Mouse (Mus musculus): ENCODE measurements at regions not wholly inside any gene's neighbourhood (a gene's known extent, or its start where the extent isn't known, plus 50 kb on each side); places are given as distances from the start of the nearest gene placed in this dataset.
"Not testable (repeated sequence)": the region's sequence is repeated elsewhere in the genome, so short reads cannot be mapped to it uniquely, and the experiment has no call there.

DNA sequence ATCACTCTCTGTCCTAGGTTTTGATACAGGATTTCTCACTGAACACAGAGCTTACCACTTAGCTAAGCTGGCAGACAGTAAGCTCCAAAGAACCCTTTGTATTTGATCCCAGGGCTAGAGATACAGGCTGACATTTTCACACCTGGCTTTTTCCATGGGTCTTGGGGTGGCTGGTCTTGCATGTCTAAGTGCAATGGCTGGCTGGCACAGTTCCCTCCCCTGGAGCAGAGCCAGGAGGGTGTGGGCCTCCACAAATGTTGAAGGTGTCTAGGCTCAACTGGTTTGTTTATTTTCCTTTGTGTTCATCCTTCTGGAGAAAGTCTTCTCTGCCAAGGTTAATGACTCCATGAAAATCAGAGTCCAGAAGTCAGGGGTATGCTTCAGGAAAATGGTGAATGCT, 934.8 kb downstream of the Diaph2 start:
- Histone ChIP-seq H3K4me2 (replicated peaks; ENCODE audit: low read depth) (no peak overlapping the region), H3K27ac (replicated peaks) (no peak overlapping the region), H3K4me3 (ENCODE audit: low read depth, low read length) (no peak overlapping the region), H3K9me3 (ENCODE audit: control insufficient read depth, low read length) (no peaks in the 10 kb centered on the region), H3K9ac (ENCODE audit: low read length) (no peak overlapping the region), H3K36me3 (ENCODE audit: control insufficient read depth, insufficient read depth, low read length) (no peaks in the 10 kb centered on the region), H3K4me1 (replicated peaks; ENCODE audit: control insufficient read depth, insufficient read depth) (no peaks in the 10 kb centered on the region), H3K27me3 (ENCODE audit: control insufficient read depth, insufficient read depth, low read length) (no peaks in the 10 kb centered on the region)
- no peak for ATAC-seq (ENCODE audit: low FRiP score, low TSS enrichment)
- no peak for TF ChIP-seq EP300 (optimal IDR thresholded peaks at IDR 0.05)
- peak; percentile 12 for DNase-seq (ENCODE audit: low spot score)

DNA sequence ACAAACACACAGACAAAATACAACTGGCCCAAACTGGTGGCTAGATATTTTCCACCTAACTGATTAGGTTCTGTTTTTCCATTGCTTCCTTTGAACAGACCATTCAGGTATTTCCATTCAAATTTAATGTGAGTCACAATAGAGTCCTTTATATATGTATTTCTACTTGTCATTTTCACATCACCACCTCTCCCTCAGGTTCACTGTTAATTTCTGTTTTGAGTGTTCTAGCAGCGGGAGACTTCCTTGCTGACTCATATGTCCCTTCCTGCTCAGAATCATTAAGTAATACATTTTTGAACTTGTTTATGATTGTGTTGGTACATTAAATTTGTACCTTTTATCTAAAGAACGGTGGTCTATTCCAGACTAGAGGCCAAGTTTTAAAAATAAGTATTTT, 959.4 kb downstream of the Diaph2 start:
- Histone ChIP-seq H3K9ac (ENCODE audit: low read length) (no peak overlapping the region), H3K36me3 (ENCODE audit: control insufficient read depth, insufficient read depth, low read length) (no peaks in the 10 kb centered on the region), H3K4me1 (replicated peaks; ENCODE audit: control insufficient read depth, insufficient read depth) (no peaks in the 10 kb centered on the region), H3K4me3 (ENCODE audit: low read depth, low read length) (no peak overlapping the region), H3K27me3 (ENCODE audit: control insufficient read depth, insufficient read depth, low read length) (no peaks in the 10 kb centered on the region), H3K27ac (replicated peaks) (no peak overlapping the region), H3K9me3 (ENCODE audit: control insufficient read depth, low read length) (no peaks in the 10 kb centered on the region), H3K4me2 (replicated peaks; ENCODE audit: low read depth) (no peak overlapping the region)
- TF ChIP-seq EP300 (optimal IDR thresholded peaks at IDR 0.05) (no peak), CTCF (IDR thresholded peaks at IDR 0.05; ENCODE audit: low read depth) (no peak)
- 71% methylated on average over 2 of the region's 2 CpGs for WGBS
- ATAC-seq (ENCODE audit: low FRiP score, low TSS enrichment) (no peak), DNase-seq (ENCODE audit: low spot score) (no peak)

DNA sequence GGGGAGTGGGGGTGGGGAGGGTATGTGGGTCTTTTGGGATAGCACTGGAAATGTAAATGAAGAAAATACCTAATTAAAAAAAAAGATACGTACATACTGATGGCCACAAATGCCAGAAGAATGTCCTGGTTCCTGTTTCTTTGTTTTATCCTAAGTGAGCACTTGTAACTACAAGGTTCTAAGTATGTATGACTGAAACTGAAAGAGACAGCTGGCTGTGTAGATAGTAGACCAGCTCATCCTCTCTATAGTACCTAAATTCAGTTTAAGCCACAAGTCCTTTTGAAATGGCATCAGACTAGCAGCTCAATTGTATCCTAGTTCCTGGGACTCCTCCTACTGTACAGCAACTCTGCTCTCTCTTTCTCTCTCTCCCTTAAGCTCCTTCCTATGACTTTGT, 994.6 kb downstream of the Diaph2 start:
- H3K9me3 ChIP-seq (ENCODE audit: control insufficient read depth, low read length); H3K4me1 ChIP-seq (replicated peaks; ENCODE audit: control insufficient read depth, insufficient read depth); H3K4me3 ChIP-seq (ENCODE audit: low read depth, low read length); H3K27me3 ChIP-seq (ENCODE audit: control insufficient read depth, insufficient read depth, low read length); H3K9ac ChIP-seq (ENCODE audit: low read length); DNase-seq (ENCODE audit: low spot score); H3K4me2 ChIP-seq (replicated peaks; ENCODE audit: low read depth); H3K27ac ChIP-seq (replicated peaks); H3K36me3 ChIP-seq (ENCODE audit: control insufficient read depth, insufficient read depth, low read length); ATAC-seq (ENCODE audit: low FRiP score, low TSS enrichment): not testable (repeated sequence)
- WGBS = 87% methylated on average over 1 of the region's 1 CpGs
